Mouse (Mus musculus) lung, postnatal 0 days (tissue): ENCODE data around the gene Tbc1d1.

Source experiments
- CTCF ChIP-seq: IDR thresholded peaks from 2 replicates; pipeline ENCODE4 v1.5.1; 2016; ENCODE audit warnings: antibody characterized with exemption, mild to moderate bottlenecking
- EP300 ChIP-seq: IDR thresholded peaks from 2 replicates; pipeline ENCODE4 v1.6.1; 2016; ENCODE audit warnings: antibody characterized with exemption, mild to moderate bottlenecking, control low read depth

DNA sequence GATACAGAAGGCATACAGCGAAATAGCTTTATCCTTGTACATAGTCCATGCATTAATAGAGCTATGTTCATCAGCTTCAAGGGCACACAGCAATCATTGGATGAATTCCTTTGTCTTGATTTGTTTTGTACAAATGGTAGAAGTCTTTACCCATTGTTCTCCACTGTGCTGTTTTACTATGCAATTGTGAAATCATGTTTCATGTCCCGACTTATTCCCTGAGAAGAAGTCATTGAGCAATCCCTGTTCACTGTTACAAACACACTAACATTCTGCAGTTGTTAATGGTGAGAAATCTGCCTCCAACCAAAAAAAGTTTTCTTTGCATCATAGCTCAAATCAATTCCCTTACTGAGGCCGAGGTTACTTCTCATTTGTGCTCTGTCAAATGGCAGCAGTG, 15.9 kb upstream of the Tbc1d1 start:
- TF ChIP-seq CTCF (no peak), EP300 (no peak)
